Mouse (Mus musculus): Measurements from ENCODE around the gene Ctnna3. TPM values are rescaled to one million over a fixed set of nuclear protein-coding genes. Genes with fewer than 3 reads are reported as not detected.

The Ctnna3 gene
- polyA plus RNA-seq, 1 experiment from 2014 or later, result not detected

GRCm38 (mm10) chr10:63712530-63712929 is 282.6 kb downstream of the Ctnna3 start:
- CTCF ChIA-PET, result no interaction called here
- TF ChIP-seq CTCF (IDR thresholded peaks at IDR 0.05), result no peak
- in situ Hi-C loops (cut with MboI; ENCODE audit: low pct_unique_long_range_greater_than_20kb), result no loop called here
- DNase-seq (ENCODE audit: low read depth, low spot score) (no peak), ATAC-seq (no peak)
- POLR2A ChIA-PET, result no interaction called here
- no peaks in the 10 kb centered on the region for H3K27me3 ChIP-seq

GRCm38 (mm10) chr10:63714151-63714550 is 284.3 kb downstream of the Ctnna3 start:
- no peak for DNase-seq (ENCODE audit: low read depth, low spot score)

GRCm38 (mm10) chr10:63768871-63769270 is 339.0 kb downstream of the Ctnna3 start:
- TF ChIP-seq CTCF (IDR thresholded peaks at IDR 0.05), result no peak
- ChIA-PET CTCF (no interaction called here), POLR2A (no interaction called here)
- no peaks in the 10 kb centered on the region for H3K27me3 ChIP-seq
- in situ Hi-C loops (cut with MboI; ENCODE audit: low pct_unique_long_range_greater_than_20kb), result no loop called here
- DNase-seq (ENCODE audit: low read depth, low spot score) (no peak), ATAC-seq (no peak)

More at GRCm38 (mm10) chr10:63714151-63714550, 284.3 kb downstream of the Ctnna3 start:
- no peak for TF ChIP-seq CTCF (IDR thresholded peaks at IDR 0.05)
- ATAC-seq, result no peak
- H3K27me3 ChIP-seq, result no peaks in the 10 kb centered on the region
- POLR2A ChIA-PET, result no interaction called here
- CTCF ChIA-PET, result no interaction called here
- in situ Hi-C loops (cut with MboI; ENCODE audit: low pct_unique_long_range_greater_than_20kb), result no loop called here

- in situ Hi-C loops (cut with MboI; ENCODE audit: low pct_unique_long_range_greater_than_20kb), result no loop called here
- no peaks in the 10 kb centered on the region for H3K27me3 ChIP-seq
- no peak for DNase-seq (ENCODE audit: low read depth, low spot score)
- ChIA-PET CTCF (no interaction called here), POLR2A (no interaction called here)
- TF ChIP-seq CTCF (IDR thresholded peaks at IDR 0.05), result no peak
- ATAC-seq, result no peak
Measured at GRCm38 (mm10) chr10:63771656-63772055, 341.8 kb downstream of the Ctnna3 start.

- ChIA-PET POLR2A (no interaction called here), CTCF (no interaction called here)
- in situ Hi-C loops (cut with MboI; ENCODE audit: low pct_unique_long_range_greater_than_20kb), result no loop called here
- TF ChIP-seq CTCF (IDR thresholded peaks at IDR 0.05), result no peak
- ATAC-seq, result no peak
- no peak for DNase-seq (ENCODE audit: low read depth, low spot score)
- H3K27me3 ChIP-seq, result no peaks in the 10 kb centered on the region
Measured at GRCm38 (mm10) chr10:63772074-63772473, 342.2 kb downstream of the Ctnna3 start.

DNA sequence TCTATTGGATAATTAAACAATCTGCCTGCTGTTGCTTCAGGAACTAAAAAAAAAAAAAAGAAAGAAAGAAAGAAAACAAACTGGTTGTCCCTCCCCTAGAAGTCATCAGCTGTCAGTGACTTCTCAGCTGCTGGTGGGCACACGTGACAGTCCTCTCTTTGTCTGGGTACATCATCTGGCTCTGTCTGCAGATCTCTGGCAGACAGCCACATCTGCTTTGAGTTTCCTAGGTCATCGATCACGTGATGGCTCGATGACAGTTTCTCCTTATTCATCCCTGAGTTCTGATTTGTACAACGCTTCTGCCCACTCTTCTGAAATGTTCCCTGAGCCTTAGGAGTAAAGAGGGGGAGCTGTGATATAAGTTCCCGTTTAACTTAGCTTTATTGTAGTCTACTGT is 352.1 kb downstream of the Ctnna3 start:
- ATAC-seq, result no peak
- TF ChIP-seq CTCF (IDR thresholded peaks at IDR 0.05), result no peak
- ChIA-PET CTCF (no interaction called here), POLR2A (no interaction called here)
- in situ Hi-C loops (cut with MboI; ENCODE audit: low pct_unique_long_range_greater_than_20kb), result no loop called here
- no peak for DNase-seq (ENCODE audit: low read depth, low spot score)
- H3K27me3 ChIP-seq, result no peaks in the 10 kb centered on the region

DNA sequence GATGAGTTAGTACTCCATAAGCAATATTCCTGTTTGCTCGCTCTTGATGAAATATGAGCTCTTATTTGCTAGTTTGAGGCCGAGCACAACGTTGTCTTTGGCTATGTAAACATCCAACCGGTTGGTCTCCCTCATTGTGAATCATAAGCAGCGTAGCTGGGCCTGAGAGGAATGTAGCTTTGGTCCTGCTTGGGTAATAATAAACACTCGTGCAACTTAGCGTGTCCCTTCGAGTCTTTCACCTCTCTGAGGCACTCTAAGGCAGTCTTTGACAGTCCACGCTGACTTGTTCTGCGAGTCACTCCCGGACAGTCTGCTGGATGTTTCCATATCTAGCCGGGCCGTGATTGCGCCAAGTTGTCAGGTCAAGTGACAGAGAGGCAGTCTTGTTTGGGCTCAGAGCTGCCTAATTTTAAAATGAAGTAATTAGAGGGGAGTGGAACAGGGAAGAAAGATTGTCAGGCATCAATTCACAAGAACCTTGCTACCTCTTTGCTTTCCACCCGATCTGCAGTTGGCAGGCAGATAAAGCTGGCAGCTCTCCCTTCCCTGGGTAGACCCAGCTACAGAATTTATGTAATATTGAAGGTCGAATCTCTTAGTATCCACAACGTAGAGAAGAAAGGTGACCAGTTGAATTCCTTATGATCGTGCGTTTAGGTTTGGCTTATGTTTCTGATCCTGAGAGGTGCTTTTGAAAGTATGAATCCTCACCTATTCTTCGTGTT is 355.1 kb downstream of the Ctnna3 start:
- no peaks in the 10 kb centered on the region for H3K27me3 ChIP-seq
- in situ Hi-C loops (cut with MboI; ENCODE audit: low pct_unique_long_range_greater_than_20kb), result no loop called here
- ChIA-PET POLR2A (no interaction called here), CTCF (no interaction called here)
- DNase-seq (ENCODE audit: low read depth, low spot score) (no peak), ATAC-seq (no peak)
- TF ChIP-seq CTCF (IDR thresholded peaks at IDR 0.05), result no peak

DNA sequence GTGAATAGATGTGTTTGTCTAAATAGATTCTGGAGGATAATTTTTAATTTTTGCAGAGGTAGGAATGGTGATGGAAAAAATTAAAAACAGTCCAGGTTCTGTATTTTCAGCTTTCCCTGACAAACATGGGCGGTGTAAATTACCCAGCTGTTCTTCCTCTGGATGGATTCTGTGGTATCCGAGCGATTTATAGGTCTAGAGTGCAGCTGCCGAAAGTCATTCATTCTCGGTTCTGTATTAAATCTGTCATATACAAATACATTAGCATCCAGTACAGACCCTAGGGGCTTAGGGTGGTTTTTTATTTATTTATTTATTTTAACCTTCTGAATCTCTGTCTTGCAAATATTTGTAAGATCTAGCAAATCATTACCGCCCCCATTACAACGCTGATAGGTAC is 356.5 kb downstream of the Ctnna3 start:
- in situ Hi-C loops (cut with MboI; ENCODE audit: low pct_unique_long_range_greater_than_20kb), result no loop called here
- DNase-seq (ENCODE audit: low read depth, low spot score) (no peak), ATAC-seq (no peak)
- TF ChIP-seq CTCF (IDR thresholded peaks at IDR 0.05), result no peak
- no peaks in the 10 kb centered on the region for H3K27me3 ChIP-seq
- POLR2A ChIA-PET, result no interaction called here
- CTCF ChIA-PET, result interaction anchor here (1.4 kb wide), 1 partner anchor 42 kb away, joined by 3 read pairs; no protein-coding TSS in a partner anchor

DNA sequence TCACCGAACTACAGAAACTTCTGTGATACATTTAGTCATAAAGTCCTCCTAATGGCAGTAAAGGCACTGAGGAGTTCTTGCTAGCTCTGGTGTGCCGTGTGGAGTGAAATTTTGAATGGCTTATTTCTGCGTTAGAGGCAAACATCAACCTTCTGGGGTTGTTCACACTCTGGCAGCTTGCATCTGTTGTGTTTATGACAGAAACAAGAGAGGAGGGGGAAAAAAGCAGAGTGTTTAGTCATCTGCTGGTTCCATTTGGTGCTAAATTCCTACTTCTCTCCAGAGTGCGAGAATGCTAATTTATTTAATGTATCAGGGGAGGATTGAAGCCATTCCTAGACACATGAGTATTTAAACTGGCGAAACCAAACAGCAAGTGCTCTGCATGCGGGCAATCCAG is 374.0 kb downstream of the Ctnna3 start:
- no peak for DNase-seq (ENCODE audit: low read depth, low spot score)
- POLR2A ChIA-PET, result no interaction called here
- in situ Hi-C loops (cut with MboI; ENCODE audit: low pct_unique_long_range_greater_than_20kb), result no loop called here

DNA sequence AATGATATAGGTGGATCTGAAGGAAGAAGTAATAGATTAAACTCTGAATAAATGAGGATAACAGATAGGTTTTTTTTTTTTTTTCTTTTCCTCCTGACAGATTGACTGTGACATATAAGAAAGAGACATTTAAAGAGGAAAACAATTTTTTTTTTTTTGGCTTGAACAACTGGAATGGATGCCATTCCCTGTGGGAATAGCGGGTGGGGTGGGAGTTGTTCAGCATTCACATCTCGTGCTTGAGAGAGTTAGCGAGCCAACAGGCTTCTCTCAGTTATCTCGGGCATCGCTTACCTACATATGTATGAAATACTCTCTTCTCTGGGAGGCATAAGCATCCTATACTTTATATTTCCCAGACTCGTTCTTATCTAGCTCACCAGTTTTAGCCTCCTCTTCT is 375.7 kb downstream of the Ctnna3 start:
- DNase-seq (ENCODE audit: low read depth, low spot score), result no peak
- POLR2A ChIA-PET, result no interaction called here
- CTCF ChIA-PET, result no interaction called here
- peaks cover 4% of the 10 kb centered on the region for H3K27me3 ChIP-seq
- in situ Hi-C loops (cut with MboI; ENCODE audit: low pct_unique_long_range_greater_than_20kb), result no loop called here
- ATAC-seq, result no peak
- no peak for TF ChIP-seq CTCF (IDR thresholded peaks at IDR 0.05)

More for the DNA sequence above, 374.0 kb downstream of the Ctnna3 start:
- CTCF ChIA-PET, result interaction anchor here (1.3 kb wide), 1 partner anchor 24 kb away, joined by 3 read pairs; no protein-coding TSS in a partner anchor
- ATAC-seq, result no peak
- H3K27me3 ChIP-seq, result peaks cover 4% of the 10 kb centered on the region
- no peak for TF ChIP-seq CTCF (IDR thresholded peaks at IDR 0.05)

GRCm38 (mm10) chr10:63806254-63806653 is 376.4 kb downstream of the Ctnna3 start:
- no peak for ATAC-seq
- TF ChIP-seq CTCF (IDR thresholded peaks at IDR 0.05), result no peak
- POLR2A ChIA-PET, result no interaction called here
- DNase-seq (ENCODE audit: low read depth, low spot score), result no peak
- in situ Hi-C loops (cut with MboI; ENCODE audit: low pct_unique_long_range_greater_than_20kb), result no loop called here
- CTCF ChIA-PET, result no interaction called here
- peaks cover 4% of the 10 kb centered on the region for H3K27me3 ChIP-seq

- CTCF ChIA-PET, result no interaction called here
- ATAC-seq, result no peak
- in situ Hi-C loops (cut with MboI; ENCODE audit: low pct_unique_long_range_greater_than_20kb), result no loop called here
- POLR2A ChIA-PET, result no interaction called here
- TF ChIP-seq CTCF (IDR thresholded peaks at IDR 0.05), result no peak
- no peaks in the 10 kb centered on the region for H3K27me3 ChIP-seq
- DNase-seq (ENCODE audit: low read depth, low spot score), result no peak
Measured at GRCm38 (mm10) chr10:63810043-63810617, 380.2 kb downstream of the Ctnna3 start.
